Mouse (Mus musculus) erythroblast, embryonic 14.5 days (primary cell): Measurements from ENCODE around the gene Impg1.

ENCODE experiments used
- GATA1 ChIP-seq: IDR thresholded peaks from 2 replicates; pipeline ENCODE4 v1.6.1; 2012; ENCODE audit warnings: low read length, inconsistent platforms, mixed read lengths
- TAL1 ChIP-seq: IDR thresholded peaks from 3 replicates; pipeline ENCODE4 v1.6.1; 2012; ENCODE audit warnings: low read length, inconsistent platforms, mixed read lengths

DNA sequence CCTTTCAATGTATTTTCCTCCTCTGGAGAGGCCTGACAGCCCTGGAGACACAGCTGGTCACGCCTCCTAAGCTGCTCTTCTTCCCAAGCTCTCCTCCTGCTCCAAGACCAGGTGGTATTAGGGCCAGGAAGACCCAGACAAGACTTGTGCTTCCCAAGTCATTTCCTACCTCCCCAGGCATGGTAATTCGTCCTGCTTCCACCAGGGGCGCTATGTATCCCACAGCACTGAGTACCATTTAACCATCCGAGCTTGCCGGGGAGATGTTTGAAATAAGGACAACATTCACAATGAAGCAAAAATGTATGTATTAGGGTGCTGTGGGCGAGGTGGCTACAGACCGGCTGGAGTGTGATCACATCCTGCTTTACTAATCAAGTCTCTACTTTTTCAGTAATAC lies 79.3 kb downstream of the Impg1 start:
- TF ChIP-seq GATA1 (no peak), TAL1 (no peak)
